Mouse (Mus musculus) adrenal gland (tissue): ENCODE measurements at regions not wholly inside any gene's neighbourhood (a gene's known extent, or its start where the extent isn't known, plus 50 kb on each side); places are given as distances from the start of the nearest gene placed in this dataset.

ENCODE experiments used
- intact Hi-C: fragments of 180-260 bp; cut with DNase I; formaldehyde crosslinking; loops from one replicate; pipeline ENCODE4 v1.15.1; 2025

DNA sequence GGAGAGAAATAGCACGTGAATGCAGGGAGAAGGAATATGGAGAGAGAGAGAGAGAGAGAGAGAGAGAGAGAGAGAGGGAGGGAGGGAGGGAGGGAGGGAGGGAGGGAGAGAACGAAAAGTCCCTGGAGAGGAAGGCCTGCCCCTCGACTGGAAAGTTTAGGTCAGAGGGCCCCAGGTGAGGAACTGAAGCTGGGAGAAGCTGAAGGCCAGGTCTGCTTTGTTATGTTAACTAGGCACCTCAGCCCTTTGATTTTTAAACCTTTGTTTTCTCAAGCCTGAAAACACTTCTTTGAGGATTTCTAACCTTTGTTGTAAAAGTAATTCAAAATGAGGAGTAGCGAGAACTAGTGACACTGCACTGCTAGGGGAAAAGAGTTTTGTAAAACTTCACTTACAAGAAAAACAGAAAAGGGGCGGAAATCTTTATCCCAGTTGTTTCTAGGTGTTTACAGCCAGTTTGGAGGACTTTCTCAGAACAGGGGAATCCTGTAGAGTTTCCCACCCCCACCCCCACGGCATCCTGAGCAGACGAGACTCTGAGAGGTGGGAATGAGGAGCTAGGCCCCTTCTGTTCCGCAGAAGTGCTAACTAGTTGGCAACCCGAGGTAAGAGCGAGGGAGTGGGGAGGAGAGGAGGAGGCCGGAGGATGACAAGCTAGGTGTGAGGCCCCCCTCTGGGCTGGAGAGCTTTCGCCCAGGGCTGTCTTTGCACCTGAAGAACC lies 112.7 kb upstream of the Spred2 start:
- intact Hi-C loops, result no loop called here

DNA sequence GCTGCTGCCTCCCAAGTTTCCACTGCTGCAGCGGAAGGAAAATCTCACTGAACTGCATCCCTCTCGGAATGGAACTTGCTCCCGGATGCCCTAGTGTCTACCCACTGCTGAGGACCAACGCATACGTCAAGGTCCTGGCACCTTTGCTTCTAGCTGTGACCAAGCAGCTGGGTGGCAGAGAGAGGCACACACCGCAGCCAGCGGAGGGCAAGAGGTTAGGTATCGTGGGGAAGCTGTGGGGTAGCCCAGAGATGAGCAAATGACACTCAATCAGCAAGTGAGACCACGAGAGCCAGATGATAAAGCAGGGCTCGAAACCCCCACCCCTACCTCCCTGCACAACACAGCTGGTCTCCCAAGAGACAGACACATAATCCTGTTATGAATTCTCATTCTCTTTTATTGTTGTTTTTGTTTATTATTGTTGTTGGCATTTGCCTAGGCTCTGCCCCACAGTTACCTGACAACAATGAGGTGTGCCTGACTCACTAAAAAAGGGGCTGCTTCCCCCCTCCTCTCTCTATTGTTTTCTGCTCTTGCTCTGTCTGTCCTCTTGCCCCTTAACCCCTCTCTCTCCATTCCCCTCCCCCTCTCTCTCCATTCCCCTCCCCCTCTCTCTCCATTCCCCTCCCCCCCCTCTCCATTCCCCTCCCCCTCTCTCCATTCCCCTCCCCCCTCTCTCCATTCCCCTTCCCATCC lies 112.0 kb upstream of the Spred2 start:
- intact Hi-C loops, result no loop called here

DNA sequence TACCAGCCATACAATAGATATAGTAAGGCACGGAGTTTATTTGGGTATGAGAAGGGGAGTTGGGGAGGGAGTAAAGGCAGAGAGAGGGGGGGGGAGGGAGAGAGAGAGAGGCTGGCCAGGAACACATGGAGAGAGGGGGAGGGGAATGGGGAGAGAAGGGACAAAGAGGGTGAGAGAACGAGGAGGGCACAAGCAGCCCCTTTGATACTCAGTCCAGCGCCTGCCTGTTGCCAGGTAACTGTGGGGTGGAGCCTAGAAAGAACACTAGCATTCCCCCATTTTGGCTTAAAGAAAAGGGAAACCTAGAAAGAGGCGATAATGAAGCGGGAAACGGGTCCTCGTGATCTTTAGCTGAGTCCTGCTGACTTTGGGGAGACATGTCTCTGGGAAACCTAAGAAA lies 110.6 kb upstream of the Spred2 start:
- intact Hi-C loops, result no loop called here

DNA sequence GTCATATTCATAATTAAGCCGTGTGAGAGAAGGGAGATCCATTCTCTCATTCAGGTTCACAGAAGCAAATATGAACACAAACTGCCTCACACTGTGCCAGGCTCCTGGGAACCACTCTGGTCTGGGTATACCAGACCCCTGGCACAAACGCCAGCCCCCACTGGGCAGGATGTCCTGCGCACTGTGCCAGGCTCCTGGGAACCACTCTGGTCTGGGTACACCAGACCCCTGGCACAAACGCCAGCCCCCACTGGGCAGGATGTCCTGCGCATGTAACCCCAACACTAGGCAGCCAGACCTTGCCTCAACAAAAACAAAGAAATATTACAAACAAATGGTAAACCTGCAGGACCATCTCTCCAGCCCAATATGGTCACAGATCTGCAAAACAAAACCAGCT lies 101.2 kb upstream of the Spred2 start:
- intact Hi-C loops, result loop anchor here (5.0 kb wide), 1 partner anchor 249 kb away; no protein-coding TSS in a partner anchor

DNA sequence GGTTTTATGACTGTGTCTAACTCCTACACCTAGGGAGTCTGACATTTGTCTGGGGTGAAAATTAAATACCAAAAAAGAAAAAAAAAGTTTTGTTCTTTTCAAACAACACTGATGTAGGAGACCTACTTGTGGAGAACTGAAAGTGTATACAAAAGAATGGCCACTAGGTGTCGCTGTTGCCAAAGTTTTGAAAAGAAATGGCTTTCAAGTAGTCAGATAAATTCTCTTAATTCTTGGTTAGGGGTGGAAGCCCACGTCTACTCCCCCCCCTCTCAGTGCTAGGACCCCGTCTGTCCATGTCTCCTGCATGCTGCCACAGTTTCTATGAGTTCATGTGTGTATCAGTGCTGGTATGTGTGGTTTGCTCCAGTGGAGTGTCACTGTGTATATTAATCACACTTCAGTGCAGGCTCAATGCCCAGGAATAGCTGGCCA lies 100.7 kb upstream of the Spred2 start:
- intact Hi-C loops, result loop anchor here (5.0 kb wide), 1 partner anchor 249 kb away; no protein-coding TSS in a partner anchor

DNA sequence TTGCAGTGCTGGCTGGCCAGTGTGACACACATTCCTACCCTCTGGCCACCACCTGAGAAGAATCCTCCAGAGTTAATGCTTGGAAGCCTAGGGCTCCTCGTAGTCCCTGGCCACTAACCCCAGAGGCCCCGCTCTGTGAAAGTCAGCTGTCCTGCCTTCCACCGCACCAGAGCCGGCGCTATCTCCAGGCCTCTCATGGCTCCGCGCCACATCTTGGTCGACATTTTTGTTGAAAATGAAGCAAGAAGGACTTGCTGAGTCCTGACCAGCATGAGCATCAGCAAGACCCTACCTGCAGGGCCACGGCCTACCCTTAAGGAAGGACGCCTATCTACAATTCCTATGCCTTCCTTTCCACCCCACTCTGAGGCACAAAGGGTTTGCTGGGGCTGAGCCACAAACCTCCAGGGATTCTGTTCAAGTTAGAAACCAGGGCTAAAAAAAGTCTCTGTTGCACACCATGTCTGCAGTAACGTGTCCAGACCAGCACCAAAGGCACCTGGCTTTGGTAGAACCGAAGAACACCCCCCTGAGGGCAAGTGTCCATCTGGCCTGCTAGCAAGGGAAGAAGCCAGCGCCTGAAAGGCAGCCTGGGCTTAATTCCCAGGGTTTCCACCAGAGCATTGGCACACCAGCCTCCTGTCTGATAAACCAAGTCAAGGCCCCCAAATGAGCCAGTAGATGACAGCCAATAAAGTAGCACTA lies 97.5 kb upstream of the Spred2 start:
- intact Hi-C loops, result no loop called here

DNA sequence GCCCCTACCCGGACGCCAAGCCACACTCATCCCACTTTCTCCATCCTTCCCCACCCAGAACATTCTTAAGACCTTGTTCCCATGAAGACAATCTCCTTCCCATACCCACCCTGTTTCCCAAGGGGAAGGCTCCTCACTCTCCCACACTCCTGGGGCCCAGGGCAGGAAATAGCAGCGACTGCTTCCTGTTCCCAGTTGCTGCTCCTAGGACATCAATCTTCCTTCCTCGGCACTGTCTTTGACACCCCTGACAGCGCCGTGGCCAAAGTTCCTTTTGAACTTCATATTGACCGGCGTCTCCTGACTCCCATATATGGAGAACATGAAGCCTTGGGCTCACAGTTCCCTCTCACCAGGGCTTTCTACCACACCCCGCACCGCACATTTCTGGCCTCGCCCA lies 96.2 kb upstream of the Spred2 start:
- intact Hi-C loops, result no loop called here

DNA sequence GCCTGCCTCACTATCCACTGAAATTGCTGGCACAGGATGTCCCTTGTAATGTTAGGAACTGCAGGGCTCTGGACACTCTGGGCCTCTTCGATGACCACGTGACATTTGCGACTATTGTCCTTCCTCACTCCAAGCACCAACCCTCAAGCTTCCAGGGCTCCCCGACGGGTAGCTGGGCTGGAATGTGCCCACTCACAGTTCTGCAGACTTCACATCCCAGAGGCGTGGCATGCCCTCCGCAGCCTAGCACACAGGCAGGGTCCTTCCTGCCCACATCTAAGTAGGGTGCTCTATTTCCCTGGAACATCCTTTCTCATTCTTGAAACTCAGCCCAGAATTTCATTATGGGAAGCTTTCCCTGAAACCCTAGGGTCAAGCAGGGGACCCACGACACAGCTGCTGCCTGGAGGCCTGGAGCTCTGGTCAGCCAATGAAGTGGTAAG lies 95.2 kb upstream of the Spred2 start:
- intact Hi-C loops, result no loop called here

DNA sequence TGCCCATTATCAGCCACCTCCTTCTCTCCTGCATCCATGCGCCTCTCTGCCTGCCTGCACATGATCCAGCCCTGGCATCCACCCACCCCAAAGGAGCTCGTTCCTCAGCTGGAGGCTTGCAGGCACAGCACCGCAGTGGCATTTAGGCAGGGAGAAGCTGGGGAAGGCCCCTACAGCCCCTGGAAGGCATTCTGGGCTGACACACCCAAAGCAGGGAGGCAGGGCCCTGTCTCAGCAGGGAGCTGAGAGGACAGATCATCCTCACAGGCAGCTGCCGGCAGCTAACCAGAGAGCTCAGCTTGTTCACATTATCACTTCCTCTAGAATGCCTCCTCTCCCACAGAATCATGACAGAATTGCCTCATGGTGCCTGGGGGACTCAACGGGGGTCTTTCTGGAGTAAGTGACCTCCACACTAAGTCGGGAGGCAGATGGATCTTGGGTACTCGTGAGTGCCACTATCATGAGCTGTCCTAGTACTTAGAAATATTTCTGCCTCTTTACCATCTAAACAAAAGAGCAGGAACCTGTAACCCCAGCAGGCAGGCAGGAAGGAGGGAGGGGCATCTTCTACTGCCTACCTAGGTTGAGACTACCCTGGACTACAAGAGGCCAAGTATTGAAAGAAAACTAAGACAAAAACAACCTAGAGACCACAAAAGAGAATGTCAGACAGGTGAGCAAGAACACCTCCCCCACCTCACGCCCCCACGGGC lies 94.5 kb upstream of the Spred2 start:
- intact Hi-C loops, result loop anchor here (2.0 to 5.0 kb wide), 2 partner anchors 83 to 201 kb away; no protein-coding TSS in a partner anchor

DNA sequence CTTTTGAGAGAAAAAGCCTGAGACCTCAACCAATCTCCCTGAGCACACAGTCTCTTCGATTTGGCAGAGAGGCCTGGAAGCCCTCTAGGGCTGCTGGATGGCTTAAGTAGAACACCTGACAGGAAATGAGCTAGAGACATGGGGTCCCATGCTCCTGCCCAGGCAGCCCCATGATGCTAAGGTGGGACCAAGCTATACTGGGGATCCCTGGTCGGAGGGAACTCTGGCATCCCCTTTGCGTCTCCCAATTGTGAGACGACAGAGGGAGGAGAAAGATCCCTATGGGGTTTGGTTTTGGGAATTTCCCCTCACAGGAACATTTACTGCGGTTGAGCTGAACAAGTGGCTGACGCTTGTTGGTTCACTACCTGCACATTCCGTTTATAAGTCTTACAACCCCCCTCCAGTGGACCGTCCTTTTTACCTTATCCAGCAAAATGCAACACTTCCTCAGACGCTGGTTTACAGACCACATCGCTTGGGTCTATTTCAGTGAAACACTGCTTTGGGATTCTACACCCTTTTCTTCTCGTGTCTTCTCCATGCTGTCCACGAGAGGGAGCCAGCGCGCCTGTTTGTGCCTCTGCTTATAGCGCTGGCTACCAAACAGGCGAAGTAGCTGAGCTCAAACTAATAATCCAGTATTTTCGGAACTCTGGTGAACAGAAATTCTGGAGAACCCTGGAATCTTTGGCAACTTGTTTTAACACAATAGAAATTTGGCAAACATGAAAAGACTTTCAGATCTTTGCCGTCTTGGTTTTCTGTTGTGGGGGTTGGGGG lies 93.7 kb upstream of the Spred2 start:
- intact Hi-C loops, result loop anchor here (2.0 to 5.0 kb wide), 2 partner anchors 82 to 200 kb away; no protein-coding TSS in a partner anchor

DNA sequence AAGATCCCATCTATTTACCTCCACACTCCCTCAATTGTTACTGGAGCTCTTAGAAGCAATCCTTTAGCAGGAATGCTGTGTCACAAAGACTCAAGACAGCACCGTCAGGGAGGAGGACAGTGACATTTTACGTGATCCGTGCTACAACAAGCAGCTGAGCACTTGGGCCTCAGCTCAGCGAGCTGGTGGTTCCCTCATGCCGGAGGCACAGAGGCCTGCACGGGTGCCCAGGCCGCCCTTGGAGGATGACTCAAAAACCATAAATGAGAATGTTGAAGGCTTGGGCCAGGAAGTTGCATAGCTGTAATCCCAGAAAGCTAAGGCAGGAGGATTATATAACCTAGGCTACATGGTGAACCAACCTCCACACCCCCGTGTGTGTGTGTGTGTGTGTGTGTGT lies 89.6 kb upstream of the Spred2 start:
- intact Hi-C loops, result loop anchor here (5.0 kb wide), 1 partner anchor 78 kb away; no protein-coding TSS in a partner anchor

DNA sequence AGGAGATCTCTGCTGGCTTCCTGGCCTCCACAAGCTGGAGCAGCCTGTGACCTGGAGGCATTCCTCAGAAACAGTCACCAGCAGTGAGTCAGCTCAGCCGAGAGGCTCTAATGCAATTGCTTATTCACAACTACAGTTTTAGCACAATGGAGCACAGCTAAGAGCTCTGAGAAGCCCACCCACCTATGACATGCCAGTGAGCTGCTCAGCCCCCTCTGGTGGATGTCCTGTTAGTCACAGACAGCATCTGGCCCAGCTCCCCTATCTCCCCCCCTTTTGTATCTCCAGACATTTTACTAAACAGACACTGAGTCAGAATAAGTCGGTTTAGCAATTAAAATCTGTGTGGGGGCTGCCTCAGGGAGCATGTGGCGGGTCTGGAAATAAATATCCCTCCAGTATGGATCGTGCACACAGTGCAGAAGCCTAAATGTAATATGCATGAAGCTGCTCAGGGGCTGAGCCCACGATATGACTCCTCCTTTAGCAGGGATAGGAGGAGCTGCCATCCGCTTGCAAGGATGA lies 88.9 kb upstream of the Spred2 start:
- intact Hi-C loops, result no loop called here

DNA sequence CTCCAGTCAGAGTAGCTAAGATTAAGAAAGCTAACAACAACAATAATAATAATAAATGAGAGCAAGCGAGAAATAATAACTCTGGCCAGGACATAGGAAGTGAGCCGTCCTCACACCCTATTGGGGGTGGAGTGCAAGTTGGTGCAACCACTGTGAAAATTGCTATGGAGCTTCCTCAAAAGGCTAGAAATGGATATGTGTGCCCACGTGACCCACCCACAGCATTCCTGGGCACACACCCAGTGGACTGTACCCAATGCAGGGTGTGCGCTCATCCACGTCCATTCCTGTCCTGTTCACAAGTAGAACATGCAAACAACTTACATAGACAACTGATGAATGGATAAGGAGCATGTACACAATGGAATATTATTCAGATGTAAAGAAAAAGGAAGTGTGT lies 85.2 kb upstream of the Spred2 start:
- intact Hi-C loops, result no loop called here

DNA sequence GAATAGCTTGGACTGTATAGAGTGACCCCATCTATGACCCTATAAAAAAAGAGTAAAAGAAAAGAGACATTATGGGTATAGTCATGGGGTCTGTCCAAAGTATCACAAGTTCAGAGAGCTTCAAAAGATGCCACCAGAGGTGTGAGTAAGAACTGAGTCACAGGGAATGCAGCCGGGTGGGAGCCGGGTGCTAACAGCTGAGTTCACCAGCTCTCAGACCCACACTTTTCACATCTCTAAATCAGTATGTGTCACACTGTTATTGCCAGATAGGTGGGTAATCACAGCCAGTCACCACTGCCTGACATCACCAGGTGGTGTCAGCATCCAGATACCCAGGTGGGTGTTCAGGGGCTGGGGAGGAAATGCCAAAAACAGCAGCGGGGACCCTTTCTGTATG lies 81.1 kb upstream of the Spred2 start:
- intact Hi-C loops, result no loop called here

DNA sequence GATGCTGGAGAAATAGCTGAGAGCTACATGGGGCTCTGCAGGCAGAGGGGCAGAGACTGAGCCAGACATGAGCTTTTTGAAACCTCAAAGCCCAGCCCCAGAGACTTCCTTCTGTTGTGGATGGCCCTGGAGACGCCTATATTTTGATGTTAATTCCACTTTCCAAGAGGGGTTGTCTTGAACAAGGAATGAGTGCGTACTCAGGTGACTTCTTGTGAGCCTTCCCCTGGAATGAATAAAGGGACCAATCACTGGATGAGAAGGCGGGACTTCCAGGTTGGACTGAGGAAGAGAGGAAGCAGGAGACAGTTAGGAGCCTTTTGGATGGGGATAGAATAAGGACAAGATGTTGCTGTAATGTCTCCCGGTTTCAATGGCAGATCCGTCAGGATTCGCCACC lies 76.3 kb upstream of the Spred2 start:
- intact Hi-C loops, result no loop called here

DNA sequence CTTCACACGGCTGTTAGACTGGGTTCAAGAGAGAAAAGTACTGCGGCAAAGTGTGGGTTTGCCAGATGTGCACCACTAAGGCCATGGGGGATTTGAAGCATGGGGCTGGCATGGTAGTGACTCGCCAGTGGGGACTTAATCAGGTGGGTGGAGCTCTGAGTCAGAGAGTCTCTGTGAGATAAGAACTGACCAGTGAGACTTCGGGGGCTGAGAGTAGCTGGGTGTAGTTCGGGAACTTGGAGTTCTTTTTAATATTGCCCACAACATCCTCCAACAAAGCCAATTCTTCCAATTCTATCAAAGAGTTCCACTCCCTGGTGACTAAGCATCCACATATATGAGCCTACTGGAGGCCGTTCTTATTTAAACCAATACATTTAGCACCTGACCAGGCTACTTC lies 75.8 kb upstream of the Spred2 start:
- intact Hi-C loops, result no loop called here

DNA sequence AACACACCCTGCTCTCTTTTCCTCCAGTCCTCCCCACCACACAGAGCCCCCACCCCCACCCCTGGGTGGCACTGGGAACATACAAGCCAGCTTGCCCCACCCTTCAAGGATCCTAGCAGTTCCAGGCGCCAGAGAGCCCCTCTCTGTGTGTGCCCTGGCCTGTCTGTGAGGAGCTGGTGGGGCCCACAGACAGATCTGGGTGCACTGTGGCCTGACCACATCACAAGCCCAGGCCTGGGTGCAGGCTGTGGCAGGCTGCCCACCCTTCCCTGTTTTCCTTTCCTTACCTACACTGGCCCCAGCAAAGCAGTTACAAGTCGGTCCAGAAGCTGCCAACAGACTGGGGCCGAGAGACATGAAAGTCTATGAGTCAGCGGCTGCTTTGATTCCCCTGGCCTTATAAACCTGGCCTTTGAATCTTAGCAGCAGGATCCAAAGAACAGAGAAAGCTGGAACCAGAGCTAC lies 74.8 kb upstream of the Spred2 start:
- intact Hi-C loops, result no loop called here

DNA sequence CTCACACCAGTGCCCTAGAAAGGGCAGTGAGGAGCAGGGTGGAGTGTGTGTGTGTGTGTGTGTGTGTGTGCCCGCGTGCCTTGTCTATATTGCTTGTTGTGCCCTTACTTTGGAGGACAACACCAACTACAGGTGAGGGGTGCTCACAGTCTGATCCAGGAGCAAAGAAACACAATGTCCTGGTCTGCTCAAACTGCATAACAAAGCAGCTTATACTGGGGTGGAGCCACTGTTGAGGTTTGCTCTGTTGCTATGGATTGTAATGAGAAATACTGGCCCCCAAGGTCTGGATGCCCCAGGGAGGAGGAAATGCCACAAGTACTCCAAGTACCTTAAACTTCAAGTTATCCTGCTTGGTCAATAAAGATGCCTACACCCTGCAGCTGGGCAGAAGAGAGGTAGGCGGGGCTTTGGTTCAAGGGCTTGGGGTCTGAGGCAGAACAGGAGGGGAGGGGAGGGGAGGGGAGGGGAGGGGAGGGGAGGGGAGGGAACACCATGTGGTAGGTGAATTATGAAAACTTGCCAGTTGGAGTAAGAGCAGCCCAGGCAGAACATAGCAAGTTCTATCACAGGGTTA lies 74.2 kb upstream of the Spred2 start:
- intact Hi-C loops, result no loop called here

DNA sequence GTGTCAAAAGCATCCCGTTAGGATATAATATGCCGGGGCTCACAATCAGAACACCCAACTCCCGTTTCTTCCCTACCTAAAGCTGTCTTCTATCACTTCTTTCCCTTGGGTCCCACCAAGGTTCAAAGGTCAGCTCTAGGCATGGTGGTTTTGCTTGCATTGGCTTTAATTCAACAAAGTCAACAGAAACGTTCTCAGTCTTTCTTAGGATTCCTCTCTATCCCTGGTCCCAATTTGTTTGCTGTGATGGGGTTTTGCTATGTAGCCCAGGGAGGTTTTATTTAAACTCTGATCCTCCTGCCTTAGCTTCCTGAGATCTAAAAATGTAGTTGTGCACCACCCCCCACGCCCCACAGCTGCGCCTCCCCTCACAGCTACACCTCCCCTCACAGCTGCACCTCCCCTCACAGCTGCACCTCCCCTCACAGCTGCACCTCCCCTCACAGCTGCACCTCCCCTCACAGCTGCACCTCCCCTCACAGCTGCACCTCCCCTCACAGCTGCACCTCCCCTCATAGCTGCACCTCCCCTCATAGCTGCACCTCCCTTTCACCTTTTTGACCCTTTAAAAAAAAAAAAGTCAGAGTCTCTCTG lies 73.1 kb upstream of the Spred2 start:
- intact Hi-C loops, result no loop called here
